Mouse (Mus musculus) macrophage (primary cell): ENCODE data around the gene Gnaz. TPM values are rescaled to one million over a fixed set of nuclear protein-coding genes. Genes with fewer than 3 reads are reported as not detected.

Experiments used
- H3K27ac ChIP-seq: fragments of 350-480 bp; formaldehyde crosslinking; 2 replicates; pipeline ENCODE4 v1.9.0; 2021
- H3K36me3 ChIP-seq: fragments of 350-480 bp; formaldehyde crosslinking; 2 replicates; pipeline ENCODE4 v1.9.0; 2021; ENCODE audit errors: inconsistent target
- H3K4me3 ChIP-seq: fragments of 350-480 bp; formaldehyde crosslinking; 2 replicates; pipeline ENCODE4 v1.9.0; 2021; ENCODE audit errors: inconsistent target
- H3K79me2 ChIP-seq: fragments of 350-480 bp; formaldehyde crosslinking; 2 replicates; pipeline ENCODE4 v1.9.0; 2021; ENCODE audit errors: inconsistent target
- whole genome bisulfite sequencing: methylation state at CpG from one replicate; pipeline ENCODE4 v1.1.7; 2026; ENCODE audit warnings: inconsistent platforms; ENCODE audit not compliant: missing documents; 5-methylcytosine and 5-hydroxymethylcytosine counted together
- polyA plus RNA-seq: library from polyadenylated mRNA; stranded (reverse); fragments of 250-400 nt; gene quantifications from 3 replicates; pipeline ENCODE4 v1.2.4, GENCODE M21; 2018; ENCODE audit warnings: inconsistent platforms

The Gnaz gene
- polyA plus RNA-seq, 1 experiment from 2014 or later, result 0.59 TPM

DNA sequence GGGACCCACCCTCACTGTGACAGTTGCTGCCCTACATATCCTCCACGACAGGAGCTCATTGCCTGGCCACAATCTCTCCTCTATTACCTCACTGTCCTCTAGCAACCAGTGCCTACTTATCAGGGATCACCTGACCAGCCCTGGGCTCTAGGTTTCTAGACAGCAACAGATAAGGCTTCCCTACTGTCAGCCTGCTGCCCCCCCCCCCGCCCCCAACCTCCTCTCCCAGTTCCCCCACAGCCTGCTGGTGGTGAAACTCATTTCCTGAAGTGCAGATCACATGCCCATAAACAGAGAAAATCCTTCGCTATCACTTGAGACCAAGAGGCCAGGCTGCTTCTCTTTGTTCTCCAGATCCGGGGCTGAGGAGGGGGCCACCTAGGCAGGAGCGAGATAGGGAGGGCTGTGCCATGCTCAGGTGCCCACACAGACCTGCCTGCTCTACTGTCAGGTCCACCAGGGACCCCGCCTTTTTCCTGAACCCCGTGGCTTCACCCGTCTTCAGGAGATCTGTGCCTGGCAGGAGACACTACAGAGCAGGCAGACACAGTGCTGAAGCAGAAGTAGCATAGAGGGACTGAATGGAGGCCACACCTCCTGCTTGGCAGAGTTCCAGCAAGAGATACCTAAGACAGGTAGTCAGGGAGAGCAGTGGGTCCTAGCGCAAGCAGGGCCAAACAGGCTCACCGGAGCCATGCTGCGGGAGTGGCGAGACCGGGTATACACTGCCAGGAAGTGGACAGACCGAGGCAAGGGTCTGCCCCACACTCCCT lies 20.9 kb downstream of the Gnaz start:
- Histone ChIP-seq H3K36me3 (no peaks in the 10 kb centered on the region), H3K27ac (no peak overlapping the region), H3K79me2 (no peaks in the 10 kb centered on the region), H3K4me3 (no peak overlapping the region)
- 17% methylated on average over 14 of the region's 14 CpGs for WGBS

DNA sequence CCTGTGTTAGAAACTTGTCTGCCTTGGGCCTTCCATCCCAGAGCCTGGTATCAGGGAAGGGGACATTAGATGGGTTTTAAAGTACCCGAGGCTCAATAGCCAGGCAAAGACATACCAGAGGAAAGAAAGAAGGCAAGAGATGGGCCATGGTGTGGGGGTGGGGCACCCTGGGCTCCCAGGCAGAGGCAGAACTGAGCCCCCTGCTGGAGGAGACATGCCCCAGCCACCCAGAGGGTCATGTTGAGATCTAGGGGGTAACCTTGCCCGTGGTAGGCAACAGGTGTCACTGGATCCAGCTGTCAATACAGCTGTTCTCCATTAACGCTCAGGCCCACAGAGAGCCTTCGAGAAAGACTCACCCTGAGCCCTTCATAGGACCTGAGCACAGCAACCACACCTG lies 22.8 kb downstream of the Gnaz start:
- no peaks in the 10 kb centered on the region for H3K79me2 ChIP-seq
- no peak overlapping the region for H3K4me3 ChIP-seq
- 67% methylated on average over 4 of the region's 4 CpGs for WGBS

GRCm38 (mm10) chr10:74990584-74991322 lies 23.8 kb downstream of the Gnaz start:
- Histone ChIP-seq H3K36me3 (no peaks in the 10 kb centered on the region), H3K79me2 (no peaks in the 10 kb centered on the region), H3K4me3 (no peak overlapping the region), H3K27ac (no peak overlapping the region)
- 92% methylated on average over 24 of the region's 26 CpGs for WGBS

More for the DNA sequence above, 22.8 kb downstream of the Gnaz start:
- H3K27ac ChIP-seq, result no peak overlapping the region
- no peaks in the 10 kb centered on the region for H3K36me3 ChIP-seq

DNA sequence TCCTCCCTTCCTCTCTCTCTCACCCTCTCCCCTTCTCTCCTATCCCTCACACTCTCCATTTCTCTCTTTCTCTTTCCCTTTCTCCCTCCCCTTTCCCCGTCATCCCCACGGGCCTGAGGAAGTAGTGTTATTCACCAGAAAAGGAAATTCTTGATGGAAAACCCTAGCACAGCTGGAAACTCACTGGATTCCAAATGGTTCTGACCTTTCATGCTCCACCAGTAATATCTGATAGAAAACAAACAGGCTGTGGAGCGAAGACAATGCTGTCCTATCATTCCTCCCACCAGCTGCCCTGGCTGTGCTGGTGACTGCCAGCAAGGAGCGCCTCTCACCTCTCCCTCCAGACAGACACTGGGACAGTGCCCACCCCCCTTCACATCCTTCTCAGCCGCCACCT lies 27.9 kb downstream of the Gnaz start:
- no peak overlapping the region for H3K4me3 ChIP-seq
- no peaks in the 10 kb centered on the region for H3K36me3 ChIP-seq
- WGBS, result 75% methylated on average over 4 of the region's 5 CpGs
- H3K27ac ChIP-seq, result no peak overlapping the region
- H3K79me2 ChIP-seq, result no peaks in the 10 kb centered on the region

GRCm38 (mm10) chr10:74995377-74995776 lies 28.4 kb downstream of the Gnaz start:
- Histone ChIP-seq H3K27ac (no peak overlapping the region), H3K4me3 (no peak overlapping the region), H3K79me2 (no peaks in the 10 kb centered on the region), H3K36me3 (no peaks in the 10 kb centered on the region)
- WGBS, result 65% methylated on average over 17 of the region's 17 CpGs

- no peaks in the 10 kb centered on the region for H3K36me3 ChIP-seq
- H3K27ac ChIP-seq, result no peak overlapping the region
- WGBS, result 93% methylated on average over 7 of the region's 8 CpGs
- no peaks in the 10 kb centered on the region for H3K79me2 ChIP-seq
- no peak overlapping the region for H3K4me3 ChIP-seq
Observed at GRCm38 (mm10) chr10:75001391-75001790, 34.4 kb downstream of the Gnaz start.

DNA sequence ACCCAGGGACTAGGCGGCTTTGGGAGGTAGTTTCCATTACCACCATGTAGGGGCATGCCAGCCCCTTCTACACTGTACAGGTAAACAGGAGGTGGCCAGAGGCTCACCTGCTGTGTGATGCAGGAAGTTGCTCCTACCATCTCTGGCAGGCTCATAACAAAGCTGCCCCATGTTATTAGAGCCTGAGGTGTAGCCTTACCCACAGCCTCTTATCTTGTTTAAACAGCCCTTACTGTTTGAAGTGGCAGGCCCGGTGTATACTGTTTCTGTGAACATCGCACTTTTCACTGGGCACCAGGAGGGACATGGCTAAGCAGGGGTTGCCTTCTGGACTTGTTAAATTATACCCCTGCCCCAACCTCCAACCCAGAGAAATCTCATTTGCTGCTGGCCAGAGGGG lies 37.1 kb downstream of the Gnaz start:
- WGBS, result 68% methylated on average over 3 of the region's 3 CpGs
- no peaks in the 10 kb centered on the region for H3K79me2 ChIP-seq
- H3K4me3 ChIP-seq, result no peak overlapping the region
- no peak overlapping the region for H3K27ac ChIP-seq
- H3K36me3 ChIP-seq, result no peaks in the 10 kb centered on the region

DNA sequence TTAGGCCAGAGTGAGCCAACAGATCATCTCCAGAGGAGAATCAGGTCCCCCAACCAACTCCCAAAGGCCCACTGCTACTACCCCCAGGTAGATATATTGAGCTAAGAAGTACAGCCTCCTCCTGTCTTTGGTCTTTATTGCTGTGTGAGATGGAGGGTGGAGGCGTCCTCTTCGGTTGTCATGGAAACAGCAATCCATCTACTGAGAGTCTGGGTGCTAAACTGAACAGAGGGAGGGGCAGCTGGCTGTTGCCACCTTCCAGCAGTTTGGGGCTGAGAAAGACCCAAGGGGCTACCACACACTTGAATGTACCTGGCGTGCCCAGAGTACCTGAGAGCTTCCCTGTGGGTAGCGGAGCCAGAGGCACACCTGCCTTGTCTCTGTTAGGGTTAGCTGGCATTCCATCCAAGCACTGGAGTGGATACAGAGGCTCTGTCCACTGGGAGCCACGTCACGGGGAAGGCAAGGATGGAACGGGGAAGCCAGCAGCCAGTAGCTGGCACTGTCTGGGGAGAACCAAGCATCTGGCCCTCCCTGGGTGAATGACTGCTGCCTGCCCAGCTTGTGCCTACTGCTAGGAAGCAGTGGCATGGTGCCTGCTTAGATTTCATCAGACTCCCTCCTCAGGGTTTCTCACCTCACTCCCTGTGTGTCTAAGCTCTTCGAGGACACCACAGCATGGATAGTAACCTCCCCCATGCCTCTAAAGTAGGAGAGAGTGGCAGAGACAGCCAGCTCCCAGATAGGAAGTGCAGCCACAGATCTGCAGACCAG lies 40.1 kb downstream of the Gnaz start:
- no peak overlapping the region for H3K27ac ChIP-seq
- no peaks in the 10 kb centered on the region for H3K36me3 ChIP-seq
- H3K4me3 ChIP-seq, result no peak overlapping the region
- WGBS, result 89% methylated on average over 8 of the region's 8 CpGs
- no peaks in the 10 kb centered on the region for H3K79me2 ChIP-seq

DNA sequence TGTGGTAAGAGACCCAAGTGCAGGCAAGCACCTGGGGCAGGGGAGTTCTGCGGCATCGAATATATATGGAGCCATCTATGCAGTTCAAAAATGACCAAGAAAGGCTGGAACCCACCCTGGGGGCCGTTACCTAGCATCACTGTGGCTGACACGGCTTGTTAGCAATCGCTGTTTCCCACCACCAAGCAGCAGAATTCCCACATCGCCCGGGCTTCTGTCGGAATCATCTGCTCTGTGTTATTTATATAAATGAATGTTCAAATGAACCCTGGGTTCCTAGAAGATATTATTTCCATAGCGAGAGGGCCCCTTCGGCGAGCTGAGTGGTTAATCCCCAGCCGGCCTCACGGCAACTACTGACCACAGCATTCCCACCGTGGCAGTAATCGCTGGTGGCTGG lies 43.7 kb downstream of the Gnaz start:
- 96% methylated on average over 15 of the region's 15 CpGs for WGBS
- no peak overlapping the region for H3K27ac ChIP-seq
- H3K4me3 ChIP-seq, result no peak overlapping the region
- no peaks in the 10 kb centered on the region for H3K79me2 ChIP-seq
- no peaks in the 10 kb centered on the region for H3K36me3 ChIP-seq

- Histone ChIP-seq H3K36me3 (no peaks in the 10 kb centered on the region), H3K79me2 (no peaks in the 10 kb centered on the region), H3K27ac (no peak overlapping the region), H3K4me3 (no peak overlapping the region)
- WGBS, result 76% methylated on average over 14 of the region's 14 CpGs
Observed at GRCm38 (mm10) chr10:75015465-75015864, 48.5 kb downstream of the Gnaz start.

- WGBS, result 96% methylated on average over 4 of the region's 4 CpGs
- H3K79me2 ChIP-seq, result no peaks in the 10 kb centered on the region
- no peak overlapping the region for H3K27ac ChIP-seq
- H3K4me3 ChIP-seq, result no peak overlapping the region
- H3K36me3 ChIP-seq, result no peaks in the 10 kb centered on the region
Observed at GRCm38 (mm10) chr10:75016481-75016880, 49.5 kb downstream of the Gnaz start.

DNA sequence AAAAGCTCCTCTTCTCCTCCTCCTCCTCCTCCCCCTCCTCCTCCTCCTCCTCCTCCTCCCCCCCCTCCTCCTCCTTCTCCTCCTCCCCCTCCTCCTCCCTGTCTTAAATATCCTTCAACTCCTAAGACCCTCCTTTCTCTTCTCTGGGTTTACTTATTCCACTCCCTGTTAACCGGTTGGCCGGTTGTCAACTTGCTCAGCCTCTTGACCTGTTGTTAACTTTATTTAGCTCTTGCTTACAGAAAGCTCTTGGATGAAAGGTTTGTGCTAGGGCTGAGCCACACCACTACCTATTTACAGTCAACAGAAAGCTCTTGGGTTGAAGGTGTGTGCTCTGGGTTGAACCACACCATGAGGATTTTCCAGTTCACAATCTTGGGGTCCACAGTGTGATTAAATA lies 53.3 kb downstream of the Gnaz start:
- 87% methylated on average over 2 of the region's 2 CpGs for WGBS
- Histone ChIP-seq H3K4me3 (no peak overlapping the region), H3K36me3 (no peaks in the 10 kb centered on the region), H3K27ac (no peak overlapping the region), H3K79me2 (no peaks in the 10 kb centered on the region)

GRCm38 (mm10) chr10:75021138-75021537 lies 54.2 kb downstream of the Gnaz start:
- H3K27ac ChIP-seq, result no peak overlapping the region
- 9% methylated on average over 6 of the region's 6 CpGs for WGBS
- H3K36me3 ChIP-seq, result no peaks in the 10 kb centered on the region
- no peak overlapping the region for H3K4me3 ChIP-seq
- no peaks in the 10 kb centered on the region for H3K79me2 ChIP-seq

DNA sequence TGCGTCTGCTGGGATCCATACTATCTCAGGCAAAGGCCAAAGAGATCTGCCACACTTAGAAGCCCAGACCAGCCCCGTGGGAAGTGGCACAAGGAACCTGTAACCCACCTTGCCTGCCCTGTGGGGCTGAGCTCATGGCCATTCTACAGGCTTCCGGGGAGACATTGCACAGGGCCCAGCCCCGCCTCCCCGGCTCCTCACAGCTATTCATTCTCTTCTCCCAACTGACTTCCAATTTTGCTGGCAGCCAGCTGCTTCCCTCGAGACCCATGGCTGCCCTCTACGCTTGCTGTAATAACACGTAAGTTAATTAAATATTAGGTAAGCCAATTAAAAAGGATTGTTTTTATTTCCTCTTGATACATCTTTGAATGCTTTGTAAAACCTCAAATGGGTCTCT lies 59.5 kb downstream of the Gnaz start:
- Histone ChIP-seq H3K27ac (no peak overlapping the region), H3K36me3 (no peaks in the 10 kb centered on the region), H3K79me2 (no peaks in the 10 kb centered on the region), H3K4me3 (no peak overlapping the region)
- WGBS, result 80% methylated on average over 8 of the region's 8 CpGs

- Histone ChIP-seq H3K27ac (no peak overlapping the region), H3K36me3 (no peaks in the 10 kb centered on the region), H3K79me2 (no peaks in the 10 kb centered on the region), H3K4me3 (no peak overlapping the region)
- 87% methylated on average over 8 of the region's 8 CpGs for WGBS
Observed at GRCm38 (mm10) chr10:75028743-75029142, 61.8 kb downstream of the Gnaz start.
